29 mouse cellular contexts compared by ENCODE assay signal in genomic region chr4:30133011-30133410, GRCm38 (mm10).
DNase-seq lines count a peak whose midpoint lies in the region; ATAC-seq and TF ChIP-seq lines count a peak whose summit lies in the region.
"Had no signal": no experiment of that assay in that cellular context is flagged by ENCODE, and none has a peak within 500 bp of the region (broad histone marks: within the 10 kb centered on the region; RNA-seq: fewer than 3 reads in every experiment).

No protein-coding gene starts in this region.

- peak; percentile 6 to 54 for DNase-seq in cerebellum, adult 2 months
- no peak for DNase-seq in cerebellum, adult 8-10 months
- DNase-seq in cerebellum, postnatal 36 days, result peak; percentile 2 to 28
- peak; percentile 58 for DNase-seq in hindbrain, postnatal 0 days (ENCODE audit: low spot score)
- DNase-seq in natural killer cell, adult 2 months (ENCODE audit: low spot score in 2 of 2), result no peak
- DNase-seq: adrenal gland, adult 2 months; adrenal gland, postnatal 36 days; gastrocnemius, postnatal 10 days; heart, postnatal 10 days; kidney, adult 9 months; kidney, postnatal 10 days; layer of hippocampus, postnatal 36 days; liver; lung, adult 2 months; lung, postnatal 10 days; right cerebral cortex, adult 18-20 months; spleen, adult 18-20 months; thymus, postnatal 14 days had no signal

- H3K9ac ChIP-seq in hindbrain, postnatal 0 days (replicated peaks; ENCODE audit: low read length), result no peak overlapping the region
- no peak overlapping the region for H3K9ac ChIP-seq in hindbrain, embryonic 16.5 days (ENCODE audit: low read depth, low read length)
- H3K9ac ChIP-seq: embryonic facial prominence, embryonic 13.5 days; heart, embryonic 13.5 days; liver, embryonic 14.5 days; midbrain, embryonic 13.5 days; neural tube, embryonic 12.5 days had no signal

- no peaks in the 10 kb centered on the region for H3K36me3 ChIP-seq in hindbrain, postnatal 0 days (ENCODE audit: insufficient read depth, low read length)
- H3K36me3 ChIP-seq in hindbrain, embryonic 16.5 days (ENCODE audit: control insufficient read depth, insufficient read depth, low read length), result no peaks in the 10 kb centered on the region
- H3K36me3 ChIP-seq: embryonic facial prominence, embryonic 13.5 days; heart, embryonic 13.5 days; midbrain, embryonic 13.5 days; neural tube, embryonic 12.5 days had no signal

- no peaks in the 10 kb centered on the region for H3K9me3 ChIP-seq in hindbrain, postnatal 0 days (ENCODE audit: low read length)
- 0 out of 2 replicates have a peak, but pooled peaks cover 3% of the 10 kb centered on the region for H3K9me3 ChIP-seq in hindbrain, embryonic 16.5 days (ENCODE audit: control insufficient read depth, low read length)
- H3K9me3 ChIP-seq: embryonic facial prominence, embryonic 13.5 days; heart, embryonic 13.5 days; neural tube, embryonic 12.5 days had no signal

- H3K27ac ChIP-seq in cerebellum, adult 2 months (ENCODE audit: insufficient read depth, low read length), result no peak overlapping the region
- H3K27ac ChIP-seq in hindbrain, postnatal 0 days, result no peak overlapping the region
- no peak overlapping the region for H3K27ac ChIP-seq in hindbrain, embryonic 16.5 days (ENCODE audit: low read depth, low read length)
- H3K27ac ChIP-seq: embryonic facial prominence, embryonic 13.5 days; heart, embryonic 13.5 days; liver, embryonic 14.5 days; macrophage; midbrain, embryonic 13.5 days; neural tube, embryonic 12.5 days had no signal

- ATAC-seq in cerebellum, adult (ENCODE audit: insufficient number of reproducible peaks, low FRiP score, low TSS enrichment), result no peak
- ATAC-seq in hindbrain, postnatal 0 days, result no peak
- ATAC-seq in hindbrain, embryonic 16.5 days, result no peak
- ATAC-seq: activated CD4-positive, CD25-positive, alpha-beta regulatory T cell, adult 4 months; intestine, embryonic 16.5 days; midbrain, embryonic 13.5 days had no signal

- H3K4me2 ChIP-seq in hindbrain, postnatal 0 days (ENCODE audit: low read depth, low read length), result no peak overlapping the region
- H3K4me2 ChIP-seq in hindbrain, embryonic 16.5 days (ENCODE audit: low read length), result no peak overlapping the region
- H3K4me2 ChIP-seq: embryonic facial prominence, embryonic 13.5 days; heart, embryonic 13.5 days; midbrain, embryonic 13.5 days; neural tube, embryonic 12.5 days had no signal

- TF ChIP-seq POLR2A in cerebellum, adult 2 months (IDR thresholded peaks at IDR 0.05; ENCODE audit: borderline replicate concordance, insufficient read depth, low read length), result no peak

- H3K27me3 ChIP-seq in cerebellum, adult 2 months (ENCODE audit: control insufficient read depth, insufficient read depth, low read length), result no peaks in the 10 kb centered on the region
- no peaks in the 10 kb centered on the region for H3K27me3 ChIP-seq in hindbrain, postnatal 0 days (ENCODE audit: insufficient read depth, low read length)
- H3K27me3 ChIP-seq in hindbrain, embryonic 16.5 days (replicated peaks; ENCODE audit: control insufficient read depth, insufficient read depth, low read length), result no peaks in the 10 kb centered on the region
- H3K27me3 ChIP-seq: CH12.LX; embryonic facial prominence, embryonic 13.5 days; heart, embryonic 13.5 days; midbrain, embryonic 13.5 days; neural tube, embryonic 12.5 days had no signal

- no peak for TF ChIP-seq CTCF in cerebellum, adult 2 months (IDR thresholded peaks at IDR 0.05; ENCODE audit: borderline replicate concordance, insufficient read depth, low read depth, low read length)
- no peak for TF ChIP-seq CTCF in hindbrain, postnatal 0 days (IDR thresholded peaks at IDR 0.05; ENCODE audit: low read depth)

- H3K4me3 ChIP-seq in cerebellum, adult 2 months (replicated peaks; ENCODE audit: insufficient read depth, low read depth, low read length), result no peak overlapping the region
- H3K4me3 ChIP-seq in hindbrain, postnatal 0 days (ENCODE audit: low read length), result no peak overlapping the region
- no peak overlapping the region for H3K4me3 ChIP-seq in hindbrain, embryonic 16.5 days (ENCODE audit: low read length)
- H3K4me3 ChIP-seq: embryonic facial prominence, embryonic 13.5 days; heart, embryonic 13.5 days; midbrain, embryonic 13.5 days; neural tube, embryonic 12.5 days had no signal

- no peaks in the 10 kb centered on the region for H3K4me1 ChIP-seq in cerebellum, adult 2 months (ENCODE audit: control insufficient read depth, insufficient read depth, low read length)
- no peaks in the 10 kb centered on the region for H3K4me1 ChIP-seq in hindbrain, postnatal 0 days (ENCODE audit: insufficient read depth, low read length)
- H3K4me1 ChIP-seq in hindbrain, embryonic 16.5 days (ENCODE audit: control insufficient read depth, insufficient read depth, low read depth, low read length), result no peaks in the 10 kb centered on the region
- H3K4me1 ChIP-seq: embryonic facial prominence, embryonic 13.5 days; heart, embryonic 13.5 days; midbrain, embryonic 13.5 days; neural tube, embryonic 12.5 days had no signal

Comparison
In these comparisons a context has a peak if more than half of its experiments do, and no peak if none do; other contexts are left out.
1. DNase-seq: peak in cerebellum, adult 2 months (2 of 2), cerebellum, postnatal 36 days (2 of 2) and hindbrain, postnatal 0 days (single experiment); none in cerebellum, adult 8-10 months (single experiment) and natural killer cell, adult 2 months (0 of 2).